Mouse (Mus musculus) MEL (cell line): ENCODE measurements around the gene Sox14. TPM values are rescaled to one million over a fixed set of nuclear protein-coding genes. Genes with fewer than 3 reads are reported as not detected.

ENCODE experiments used
- DNase-seq: peaks from one replicate; pipeline ENCODE4 v3.0.0; 2011; ENCODE audit warnings: low read depth, low spot score
- H3K27ac ChIP-seq: 2 replicates; pipeline ENCODE4 v1.5.1; 2012; ENCODE audit warnings: low read depth, mild to moderate bottlenecking, control low read depth, low read length, moderate library complexity; ENCODE audit not compliant: control insufficient read depth
- H3K27me3 ChIP-seq, 2 experiments: fragments of 150-350 bp in 1 of 2; sonication (generic) in 1 of 2; 2 replicates each; pipeline ENCODE4 v1.6.1; 2012; ENCODE audit warnings: low read length in 2 of 2, mild to moderate bottlenecking in 2 of 2, improper control_type of control experiment in 1 of 2, moderate library complexity in 1 of 2; ENCODE audit not compliant: insufficient read depth in 2 of 2, control insufficient read depth in 1 of 2
- H3K36me3 ChIP-seq, 2 experiments: 2 replicates each; pipeline ENCODE4 v1.6.1; 2012 to 2014; ENCODE audit warnings: low read length in 2 of 2, improper control_type of control experiment in 1 of 2, inconsistent platforms in 1 of 2, mild to moderate bottlenecking in 1 of 2; ENCODE audit not compliant: insufficient read depth in 2 of 2, control insufficient read depth in 1 of 2
- H3K4me1 ChIP-seq, 2 experiments: fragments of 150-350 bp in 1 of 2; sonication (generic) in 1 of 2; 2 replicates each; pipeline ENCODE4 v1.6.1; 2012; ENCODE audit warnings: low read length in 2 of 2, improper control_type of control experiment in 1 of 2, mild to moderate bottlenecking in 1 of 2; ENCODE audit not compliant: insufficient read depth in 2 of 2, control insufficient read depth in 1 of 2
- H3K4me3 ChIP-seq, 2 experiments: fragments of 150-350 bp in 1 of 2; sonication (generic) in 1 of 2; 2 replicates each; pipeline ENCODE4 v1.5.1; 2012; ENCODE audit warnings: low read depth in 2 of 2, low read length in 2 of 2, mild to moderate bottlenecking in 2 of 2, moderate library complexity in 2 of 2, control low read depth in 1 of 2, improper control_type of control experiment in 1 of 2; ENCODE audit not compliant: control insufficient read depth in 1 of 2, insufficient read depth in 1 of 2
- H3K79me2 ChIP-seq: 2 replicates; pipeline ENCODE4 v1.6.1; 2012; ENCODE audit warnings: mild to moderate bottlenecking, low read length, moderate library complexity; ENCODE audit not compliant: control insufficient read depth, poor library complexity, insufficient read depth
- H3K9ac ChIP-seq: 2 replicates; pipeline ENCODE4 v1.6.1; 2012; ENCODE audit warnings: low read depth, mild to moderate bottlenecking, control low read depth, low read length, moderate library complexity; ENCODE audit not compliant: control insufficient read depth, poor library complexity, severe bottlenecking
- H3K9me3 ChIP-seq: fragments of 150-350 bp; sonication (generic); replicated peaks from 2 replicates; pipeline ENCODE4 v1.6.1; 2012; ENCODE audit warnings: mild to moderate bottlenecking, low read length, improper control_type of control experiment, moderate library complexity; ENCODE audit not compliant: insufficient read depth
- CHD2 ChIP-seq: IDR thresholded peaks from 2 replicates; pipeline ENCODE4 v1.6.1; 2011; ENCODE audit warnings: low read length, improper control_type of control experiment
- CTCF ChIP-seq, 3 experiments: IDR thresholded peaks in 2 of 3; conservative IDR thresholded peaks in 1 of 3; 2 replicates each; pipeline ENCODE4 v1.5.1; 2011 to 2012; ENCODE audit warnings: low read length in 3 of 3, low read depth in 2 of 3, mild to moderate bottlenecking in 2 of 3, improper control_type of control experiment in 1 of 3, inconsistent platforms in 1 of 3, mixed read lengths in 1 of 3, moderate library complexity in 1 of 3; ENCODE audit not compliant: control insufficient read depth in 1 of 3, insufficient read depth in 1 of 3, poor library complexity in 1 of 3, severe bottlenecking in 1 of 3
- E2F4 ChIP-seq: IDR thresholded peaks from 2 replicates; pipeline ENCODE4 v1.6.1; 2011; ENCODE audit warnings: low read depth, low read length, improper control_type of control experiment, borderline replicate concordance
- EP300 ChIP-seq, 2 experiments: IDR thresholded peaks; 2 replicates each; pipeline ENCODE4 v1.6.1; 2011; ENCODE audit warnings: improper control_type of control experiment in 2 of 2, low read length in 2 of 2, low read depth in 1 of 2, mild to moderate bottlenecking in 1 of 2
- ETS1 ChIP-seq: IDR thresholded peaks from 2 replicates; pipeline ENCODE4 v1.6.1; 2012; ENCODE audit warnings: low read depth, mild to moderate bottlenecking, inconsistent platforms, low read length, improper control_type of control experiment, moderate library complexity
- GATA1 ChIP-seq: IDR thresholded peaks from 2 replicates; pipeline ENCODE4 v1.6.1; 2011; ENCODE audit warnings: low read depth, low read length, improper control_type of control experiment
- HCFC1 ChIP-seq: IDR thresholded peaks from 2 replicates; pipeline ENCODE4 v1.6.1; 2012; ENCODE audit warnings: low read depth, mild to moderate bottlenecking, inconsistent platforms, low read length, improper control_type of control experiment, moderate library complexity
- JUND ChIP-seq: IDR thresholded peaks from 2 replicates; pipeline ENCODE4 v1.6.1; 2011; ENCODE audit warnings: low read depth, mild to moderate bottlenecking, improper control_type of control experiment, low read length
- MAX ChIP-seq: IDR thresholded peaks from 2 replicates; pipeline ENCODE4 v1.6.1; 2011; ENCODE audit warnings: low read length, improper control_type of control experiment
- MXI1 ChIP-seq: IDR thresholded peaks from 2 replicates; pipeline ENCODE4 v1.6.1; 2011; ENCODE audit warnings: mild to moderate bottlenecking, low read depth, low read length, improper control_type of control experiment
- MYC ChIP-seq: IDR thresholded peaks from 2 replicates; pipeline ENCODE4 v1.6.1; 2011; ENCODE audit warnings: low read depth, mild to moderate bottlenecking, low read length, improper control_type of control experiment, moderate library complexity
- POLR2A ChIP-seq, 2 experiments: IDR thresholded peaks; 2 replicates each; pipeline ENCODE4 v1.6.1; 2011 to 2012; ENCODE audit warnings: low read length in 2 of 2, mild to moderate bottlenecking in 2 of 2, control low read depth in 1 of 2, improper control_type of control experiment in 1 of 2, low read depth in 1 of 2, moderate library complexity in 1 of 2; ENCODE audit not compliant: control insufficient read depth in 1 of 2, insufficient read depth in 1 of 2, poor library complexity in 1 of 2
- POLR2AphosphoS5 ChIP-seq: IDR thresholded peaks from 2 replicates; pipeline ENCODE4 v1.6.1; 2012; ENCODE audit warnings: low read depth, borderline replicate concordance, mild to moderate bottlenecking, inconsistent platforms, low read length, moderate library complexity, mixed read lengths
- SIN3A ChIP-seq: IDR thresholded peaks from 2 replicates; pipeline ENCODE4 v1.6.1; 2012; ENCODE audit warnings: low read length, improper control_type of control experiment, inconsistent platforms
- SMC3 ChIP-seq: IDR thresholded peaks from 2 replicates; pipeline ENCODE4 v1.6.1; 2011; ENCODE audit warnings: low read depth, low read length, improper control_type of control experiment
- USF1 ChIP-seq: IDR thresholded peaks from 2 replicates; pipeline ENCODE4 v1.6.1; 2014; ENCODE audit warnings: low read depth, mild to moderate bottlenecking, inconsistent platforms, low read length, improper control_type of control experiment, moderate library complexity
- USF2 ChIP-seq, 2 experiments: IDR thresholded peaks; 2 replicates each; pipeline ENCODE4 v1.6.1; 2011 to 2012; ENCODE audit warnings: improper control_type of control experiment in 2 of 2, low read length in 2 of 2, borderline replicate concordance in 1 of 2, inconsistent platforms in 1 of 2, low read depth in 1 of 2, mild to moderate bottlenecking in 1 of 2; ENCODE audit not compliant: insufficient read depth in 1 of 2
- ZMIZ1 ChIP-seq: IDR thresholded peaks from 2 replicates; pipeline ENCODE4 v1.6.1; 2012; ENCODE audit warnings: low read depth, mild to moderate bottlenecking, inconsistent platforms, low read length, improper control_type of control experiment, moderate library complexity
- ZNF384 ChIP-seq: IDR thresholded peaks from 2 replicates; pipeline ENCODE4 v1.6.1; 2012; ENCODE audit warnings: low read depth, mild to moderate bottlenecking, inconsistent platforms, low read length, improper control_type of control experiment
- polyA plus RNA-seq, 2 experiments: library from polyadenylated mRNA; stranded (reverse) in 1 of 2; unstranded in 1 of 2; fragments of >175 nt in 1 of 2; fragments of >200 nt in 1 of 2; gene quantifications; 2 replicates each; pipeline versions ENCODE4 v1.2.1 to v1.2.4; 2012; ENCODE audit warnings: low replicate concordance in 2 of 2, low read depth in 1 of 2; ENCODE audit not compliant: insufficient read length in 2 of 2, insufficient read depth in 1 of 2, missing spikeins in 1 of 2
- total RNA-seq: library from RNA; depleted of rRNA; stranded (reverse); fragments of 300-350 nt; gene quantifications from 2 replicates; pipeline ENCODE4 v1.2.3, GENCODE M21; 2012; rRNA removed

The Sox14 gene
- total RNA-seq (not detected in 2 replicates), polyA plus RNA-seq (not detected)

- Histone ChIP-seq H3K4me3 (no peak within 1 kb of the TSS), H3K9ac (no peak within 1 kb of the TSS), H3K9me3 (no peaks in the 10 kb centered on the region), H3K79me2 (no peaks in the 10 kb centered on the region), H3K27me3 (no peaks in the 10 kb centered on the region), H3K27ac (no peak within 1 kb of the TSS), H3K4me1 (no peaks in the 10 kb centered on the region), H3K36me3 (no peaks in the 10 kb centered on the region)
- TF ChIP-seq MAX: no peak
- TF ChIP-seq ETS1: no peak
- DNase-seq: no peak
Measured at GRCm38 (mm10) chr9:99875618-99876372, at the start of gene Sox14. Gene Sox14 (minus strand): TSS chr9:99876170.

DNA sequence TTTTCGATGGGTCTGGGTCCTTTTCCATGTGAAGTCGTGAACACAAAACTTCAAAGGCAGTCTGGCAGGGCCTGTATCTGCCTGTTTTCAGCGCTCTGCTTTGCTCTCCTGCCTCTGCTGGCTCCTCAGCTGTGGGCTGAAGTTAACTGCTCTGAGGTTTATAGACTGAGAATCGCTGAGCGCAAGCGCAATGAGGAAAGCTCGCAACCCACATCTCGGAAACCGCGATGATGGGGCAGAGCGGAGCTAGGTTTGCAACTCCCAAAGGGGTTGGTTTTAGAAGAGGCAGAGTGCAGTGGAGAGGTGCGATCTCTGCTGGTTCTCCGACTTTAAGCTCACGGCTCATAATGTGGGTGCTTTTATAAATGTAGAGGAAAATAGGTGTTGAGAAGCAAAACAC lies 3.3 kb upstream of the Sox14 start:
- H3K79me2 ChIP-seq: no peaks in the 10 kb centered on the region
- H3K9ac ChIP-seq: no peak overlapping the region
- H3K27me3 ChIP-seq: no peaks in the 10 kb centered on the region
- H3K27ac ChIP-seq: no peak overlapping the region
- H3K4me3 ChIP-seq: no peak overlapping the region
- DNase-seq: no peak
- no peaks in the 10 kb centered on the region for H3K4me1 ChIP-seq
- no peak for TF ChIP-seq POLR2A (IDR thresholded peaks at IDR 0.05; ENCODE audit: control insufficient read depth in 1 of 2, insufficient read depth in 1 of 2, low read depth in 1 of 2, low read length in 2 of 2, poor library complexity in 1 of 2)
- TF ChIP-seq CHD2: no peak
- no peak for TF ChIP-seq ETS1
- no peak for TF ChIP-seq USF1
- no peak for TF ChIP-seq MXI1
- TF ChIP-seq GATA1: no peak
- TF ChIP-seq POLR2AphosphoS5: no peak
- no peak for TF ChIP-seq USF2 (IDR thresholded peaks at IDR 0.05; ENCODE audit: borderline replicate concordance in 1 of 2, insufficient read depth in 1 of 2, low read depth in 1 of 2, low read length in 2 of 2)
- no peak for TF ChIP-seq CTCF (IDR thresholded peaks at IDR 0.05 in 2 of 3, conservative IDR thresholded peaks at IDR 0.05 in 1 of 3; ENCODE audit: control insufficient read depth in 1 of 3, insufficient read depth in 1 of 3, low read depth in 2 of 3, low read length in 3 of 3, poor library complexity in 1 of 3, severe bottlenecking in 1 of 3)
- no peak for TF ChIP-seq ZNF384
- no peak for TF ChIP-seq SMC3
- no peak for TF ChIP-seq E2F4
- no peak for TF ChIP-seq ZMIZ1
- no peak for TF ChIP-seq EP300 (IDR thresholded peaks at IDR 0.05; ENCODE audit: low read depth in 1 of 2, low read length in 2 of 2)
- TF ChIP-seq HCFC1: no peak
- TF ChIP-seq SIN3A: no peak
- no peak for TF ChIP-seq MYC
- TF ChIP-seq JUND: no peak
- H3K9me3 ChIP-seq: no peaks in the 10 kb centered on the region
- no peaks in the 10 kb centered on the region for H3K36me3 ChIP-seq
